Mouse (Mus musculus) retina, embryonic 14.5 days (tissue): ENCODE data around the gene Zfp219.

Experiments
- DNase-seq: peaks from one replicate; pipeline ENCODE4 v3.0.0-alpha.2; 2015; ENCODE audit warnings: low spot score

The Zfp219 gene

DNA sequence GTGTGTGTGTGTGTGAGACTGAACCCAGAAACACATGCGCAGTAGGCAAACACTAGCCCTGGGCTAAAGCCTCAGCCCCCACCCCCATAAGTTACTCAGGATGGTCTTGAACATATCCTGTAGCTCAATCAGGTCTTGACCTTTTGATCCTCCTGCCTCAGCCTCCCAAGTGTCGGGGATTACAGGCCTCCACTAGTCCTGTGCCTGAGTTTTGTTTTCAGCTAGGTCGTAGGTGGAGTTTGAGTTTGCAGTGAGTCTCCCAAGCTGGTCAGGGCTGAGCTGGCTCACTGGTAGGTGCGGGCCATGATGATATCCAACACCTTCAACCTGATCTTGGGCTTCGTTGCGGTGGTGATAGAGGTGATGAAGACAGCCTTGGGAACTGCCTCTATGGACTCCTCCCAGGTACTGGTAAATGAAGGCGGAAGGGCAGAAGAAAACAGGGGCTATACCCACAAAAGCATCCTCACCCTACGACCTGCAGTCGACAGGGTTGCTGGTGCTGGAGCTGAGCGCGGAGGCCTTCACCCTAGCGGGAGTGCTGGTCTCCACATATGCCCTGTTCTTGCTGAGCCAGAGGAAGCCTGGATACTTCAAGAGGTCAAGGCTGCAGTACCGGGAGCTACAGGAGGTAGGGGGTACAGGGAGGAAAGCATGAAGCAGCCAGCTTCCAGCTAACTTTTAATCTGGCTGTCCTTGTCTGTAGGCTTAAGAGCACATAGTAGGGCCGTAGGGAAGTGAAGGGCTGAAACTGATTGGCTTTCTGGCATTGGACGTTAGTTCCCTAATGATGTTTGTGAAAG, 2.1 kb downstream of the Zfp219 start:
- DNase-seq, result no peak

DNA sequence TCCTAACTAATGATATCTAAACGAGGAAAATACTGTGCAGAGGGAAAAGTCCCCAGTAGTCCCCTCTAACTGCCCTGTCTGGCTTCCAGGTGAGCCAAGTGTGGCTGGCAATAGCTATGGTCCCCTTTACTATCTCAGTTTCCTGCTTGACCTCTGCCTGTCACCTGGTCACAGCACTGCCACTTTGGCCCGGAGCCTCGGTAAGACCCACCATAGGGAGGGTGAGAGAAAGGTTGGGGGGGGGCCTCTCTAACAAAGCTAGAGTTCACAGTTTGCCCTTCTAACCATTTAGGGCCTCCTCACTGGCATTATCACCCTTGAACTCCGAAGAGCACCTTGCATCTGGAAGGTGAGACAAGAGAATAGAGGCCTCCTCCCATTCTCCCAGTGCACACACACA, 2.9 kb downstream of the Zfp219 start:
- no peak for DNase-seq

DNA sequence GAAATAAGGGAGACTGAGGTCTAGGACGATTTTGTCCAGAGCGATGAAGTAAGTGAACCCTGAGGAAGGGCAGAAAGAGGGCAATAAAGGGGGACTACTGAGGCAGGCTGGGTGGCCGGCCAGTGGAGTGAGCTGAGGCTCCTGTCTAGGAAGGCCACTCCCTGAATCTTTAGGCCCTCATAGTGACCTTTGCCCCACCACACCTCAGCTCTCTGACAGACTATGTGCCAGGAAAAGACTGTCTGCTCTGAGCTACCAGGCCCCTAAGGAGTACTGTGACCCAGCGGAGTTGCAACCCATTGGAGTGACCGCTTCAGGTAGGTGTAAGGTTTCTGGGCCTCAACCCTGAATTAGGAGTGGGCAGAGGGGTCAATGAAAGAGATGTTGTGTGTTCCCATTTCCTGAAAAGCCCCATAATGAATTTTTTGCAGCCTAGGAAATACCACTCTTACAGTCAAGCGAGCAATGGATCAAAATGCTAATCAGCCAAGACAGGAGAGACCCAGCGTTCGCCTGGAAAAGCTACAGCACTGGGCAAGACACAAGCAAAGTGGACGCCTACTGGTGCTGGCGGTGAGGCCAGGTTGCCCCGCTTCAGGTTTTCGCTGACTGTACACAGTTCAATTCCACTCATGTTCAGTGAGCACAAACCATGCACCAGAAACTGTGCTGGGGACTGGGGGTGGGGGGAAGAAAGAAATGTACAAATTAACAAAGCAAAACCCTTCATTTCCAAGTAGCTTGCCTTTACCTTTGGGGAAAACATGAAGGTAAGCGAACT, 3.7 kb downstream of the Zfp219 start:
- DNase-seq, result no peak

DNA sequence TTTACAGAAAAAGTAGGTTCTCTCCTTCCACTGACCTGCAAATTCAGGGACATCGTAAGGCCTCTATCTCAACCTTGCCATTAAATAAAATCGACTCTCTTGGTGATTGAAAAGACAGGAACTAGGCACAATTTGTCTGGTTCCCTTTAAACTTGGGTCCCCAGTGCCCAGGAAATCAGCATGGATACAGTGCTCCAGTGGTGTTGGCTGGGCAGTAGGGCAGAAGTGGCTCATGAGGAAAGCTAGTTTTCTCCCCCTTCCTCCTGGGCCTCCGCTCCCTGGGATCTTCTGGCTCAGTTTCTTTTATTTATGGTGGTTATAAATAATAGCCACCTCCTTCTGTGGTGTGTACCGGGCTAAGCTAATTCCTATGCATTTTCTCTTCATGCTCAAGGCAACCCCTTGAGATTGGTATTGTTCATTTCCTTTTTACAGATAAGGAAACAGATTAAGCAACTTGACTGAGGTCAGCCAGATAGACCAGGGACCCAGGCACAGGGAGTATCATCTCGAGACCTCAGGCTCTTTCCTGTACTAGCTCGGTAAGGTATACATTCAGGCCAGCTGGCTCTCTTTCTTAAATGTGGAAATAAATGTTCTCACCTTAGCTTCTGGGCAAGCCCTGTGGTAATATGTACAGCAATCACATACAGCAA, 5.0 kb downstream of the Zfp219 start, which contains the start of gene Tmem253:
Gene Tmem253 (plus strand): TSS at position 214 of the 656 bp plus-strand sequence.
- no peak for DNase-seq

DNA sequence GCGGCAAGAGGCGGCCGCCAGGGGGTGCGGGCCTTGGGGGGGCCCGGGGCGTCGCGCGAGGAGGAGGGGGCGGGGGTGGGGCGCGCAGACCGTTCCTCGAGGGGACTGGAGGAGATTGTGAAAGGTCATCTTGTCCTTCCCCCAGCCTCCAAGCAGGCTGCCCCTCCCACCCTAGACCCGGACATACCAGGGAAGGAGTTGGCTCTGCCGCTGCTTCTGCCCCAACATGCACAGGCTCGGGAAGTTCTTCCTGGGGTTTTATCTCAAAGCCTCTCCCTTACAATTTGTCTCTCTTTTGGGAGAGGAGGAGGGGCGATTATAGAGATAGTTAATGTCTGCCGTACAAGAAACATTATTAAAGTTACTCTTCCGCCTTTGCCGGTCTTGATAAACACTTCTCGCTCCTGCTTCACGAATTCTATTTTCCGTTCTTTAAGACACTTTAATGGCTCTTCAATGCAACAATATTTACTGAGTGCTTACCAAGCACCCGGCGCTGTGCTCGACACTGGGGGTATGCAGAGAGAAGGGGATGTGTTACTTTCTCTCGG, 5.7 kb downstream of the Zfp219 start:
- peak; percentile 78 for DNase-seq

DNA sequence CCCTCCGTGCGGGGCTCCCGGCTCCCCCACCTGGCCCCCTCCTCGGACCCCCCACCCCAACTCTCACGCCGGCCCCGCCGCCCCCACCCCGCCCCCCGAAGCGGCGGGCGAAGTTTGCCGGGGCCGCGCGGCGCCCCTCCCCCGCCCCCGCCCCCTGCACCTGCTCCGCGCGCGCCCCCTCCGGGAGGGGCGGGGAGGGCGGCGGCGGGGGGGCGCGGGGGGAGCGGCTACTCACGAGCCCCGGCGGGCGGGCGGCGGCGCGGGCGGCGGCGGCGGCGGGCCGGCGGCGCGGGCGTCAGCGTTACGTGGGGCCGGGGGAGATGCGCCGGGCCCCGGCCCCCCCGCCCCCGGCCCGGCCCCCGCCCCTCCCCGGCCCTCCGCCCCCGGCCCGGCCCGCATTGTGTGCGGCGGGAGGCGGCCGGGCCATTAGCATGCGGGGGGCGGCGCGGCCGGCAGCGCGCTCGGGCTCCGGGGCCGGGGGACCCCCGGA, 6.2 kb downstream of the Zfp219 start:
- DNase-seq, result no peak

DNA sequence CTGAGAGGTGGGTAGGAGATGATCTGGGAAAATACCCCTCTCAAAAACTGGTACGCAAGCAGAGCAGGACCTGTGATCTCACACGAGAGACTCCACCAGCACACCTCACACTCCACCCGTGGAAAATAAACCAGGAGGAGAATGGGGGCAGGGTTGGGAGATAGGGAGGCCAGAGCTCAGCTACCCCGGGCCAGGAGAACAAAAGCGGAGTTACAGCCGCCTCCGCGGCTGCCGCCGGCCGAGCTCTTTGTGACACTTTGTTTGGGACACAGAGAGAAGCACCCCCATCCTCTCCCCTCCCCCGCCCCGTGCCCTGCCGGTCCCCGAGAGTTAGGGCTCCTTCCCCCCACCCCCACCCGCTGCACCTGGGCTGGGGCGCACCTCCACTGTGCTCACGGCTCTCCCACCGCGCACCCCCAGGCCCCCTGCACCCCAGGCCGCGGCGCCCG, 6.7 kb downstream of the Zfp219 start:
- peak; percentile 69 for DNase-seq

DNA sequence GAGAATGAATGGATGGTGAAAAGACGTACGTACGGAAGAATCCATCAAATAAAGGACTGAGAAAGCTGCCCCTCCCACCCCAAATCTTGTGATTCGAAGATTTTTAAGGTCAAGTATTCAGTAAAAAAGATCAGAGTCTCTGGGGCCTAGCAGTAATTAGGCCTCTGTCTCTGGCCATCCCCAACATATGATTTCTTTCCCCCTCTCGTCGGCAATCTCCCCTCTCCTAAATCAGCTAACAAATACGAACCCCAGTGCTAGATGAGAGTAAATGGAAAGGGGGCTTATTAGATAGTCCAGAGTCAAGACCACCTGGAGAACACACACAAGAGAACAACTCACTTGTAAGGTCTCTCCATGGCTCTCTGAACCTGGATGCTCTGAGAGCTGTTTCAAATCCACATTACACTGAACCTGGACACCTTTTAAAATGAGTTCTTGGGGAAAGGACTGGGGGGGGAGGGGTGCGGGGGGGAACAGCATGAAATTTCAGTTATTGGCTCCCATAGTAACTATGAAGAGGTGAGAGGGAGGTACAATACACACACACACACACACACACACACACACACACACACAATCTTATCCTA, 7.4 kb downstream of the Zfp219 start:
- no peak for DNase-seq

DNA sequence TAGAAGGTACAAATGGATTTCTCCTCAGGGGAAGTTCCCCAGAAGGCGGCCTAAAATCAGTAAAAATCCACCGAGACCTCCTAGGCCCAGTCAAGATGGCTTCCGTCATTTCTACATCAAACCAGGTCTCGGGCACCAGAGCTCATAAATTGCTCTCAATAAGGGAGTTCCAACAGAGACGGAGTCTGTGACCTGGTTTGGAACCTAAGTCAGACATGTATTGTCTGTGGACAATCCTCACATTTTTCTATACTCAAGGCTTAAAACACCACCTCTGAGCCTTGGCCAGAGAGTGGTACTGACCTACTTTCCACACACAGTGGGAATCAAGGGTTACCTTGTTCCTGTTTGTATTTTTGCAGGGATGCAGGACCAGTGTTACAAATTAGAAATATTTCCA, 8.0 kb downstream of the Zfp219 start:
- DNase-seq, result no peak

DNA sequence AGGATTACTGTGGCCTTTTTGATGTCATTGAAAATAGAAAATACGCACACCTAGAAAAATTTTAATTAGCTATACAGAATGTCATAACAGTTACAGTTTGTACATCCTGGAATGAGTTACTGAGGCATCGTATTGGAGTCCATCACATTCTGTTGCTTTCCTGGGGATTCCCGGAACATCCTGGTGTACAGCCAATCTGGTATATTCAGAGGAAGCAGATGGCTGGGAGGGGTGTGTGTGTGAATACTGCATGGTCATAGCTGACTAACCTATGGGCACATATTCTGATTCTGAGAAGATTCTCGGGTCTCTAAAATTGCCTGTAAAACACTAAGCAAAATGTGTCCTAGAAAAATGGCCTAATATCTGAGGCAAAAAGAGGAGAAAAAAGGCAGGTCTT, 8.4 kb downstream of the Zfp219 start:
- peak; percentile 22 for DNase-seq

DNA sequence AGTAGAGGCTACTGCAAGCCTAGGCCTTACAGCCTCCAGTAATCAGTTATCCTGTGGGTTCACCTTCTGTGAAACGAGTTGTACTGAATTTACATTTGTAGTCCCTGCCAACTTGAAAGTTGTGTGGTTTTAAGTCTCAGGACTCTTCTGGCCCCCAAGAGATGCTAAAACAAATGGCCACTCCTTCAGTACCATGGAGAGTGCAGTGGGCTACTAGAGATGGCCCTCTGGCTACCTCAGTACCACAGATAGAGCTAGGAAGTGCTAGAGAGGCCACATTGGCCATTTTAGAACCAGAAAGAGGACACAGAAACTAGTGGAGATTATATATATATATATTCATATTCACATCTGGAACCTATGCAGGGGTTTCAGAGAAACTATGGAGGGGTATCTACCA, 8.8 kb downstream of the Zfp219 start:
- DNase-seq, result no peak

DNA sequence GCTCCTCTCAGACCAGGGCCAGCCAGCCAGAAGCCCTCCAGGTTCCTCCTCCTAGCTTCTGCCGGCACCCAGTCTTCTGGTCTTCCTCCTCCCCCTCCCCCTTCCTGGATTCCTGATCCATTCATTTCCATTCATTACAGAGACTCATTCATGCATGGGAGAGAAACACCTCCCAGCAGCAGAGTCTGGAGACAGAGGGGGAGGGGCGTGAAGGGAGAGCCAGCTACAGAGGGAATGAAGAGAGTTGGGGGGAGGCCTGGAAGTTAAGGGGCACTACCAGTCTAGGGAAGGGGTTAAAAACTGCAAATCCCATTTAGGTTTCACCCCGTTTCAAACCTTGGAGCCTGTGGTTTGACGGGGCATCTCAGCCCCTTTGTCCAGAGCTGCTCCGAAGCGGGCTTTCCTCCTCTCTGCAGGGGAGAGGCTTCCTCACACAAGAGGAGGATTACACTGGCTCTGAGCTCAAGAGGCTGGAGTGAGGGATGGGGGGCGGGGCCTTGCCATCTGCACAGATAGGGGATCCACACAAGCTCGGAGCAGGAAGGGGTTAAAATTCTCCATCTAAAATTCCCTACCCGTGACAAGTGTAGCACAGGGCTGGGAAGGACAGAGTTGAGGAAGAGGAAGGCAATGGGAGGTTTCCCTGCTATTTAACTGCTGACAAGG, 10.0 kb downstream of the Zfp219 start:
- DNase-seq, result peak; percentile 95

DNA sequence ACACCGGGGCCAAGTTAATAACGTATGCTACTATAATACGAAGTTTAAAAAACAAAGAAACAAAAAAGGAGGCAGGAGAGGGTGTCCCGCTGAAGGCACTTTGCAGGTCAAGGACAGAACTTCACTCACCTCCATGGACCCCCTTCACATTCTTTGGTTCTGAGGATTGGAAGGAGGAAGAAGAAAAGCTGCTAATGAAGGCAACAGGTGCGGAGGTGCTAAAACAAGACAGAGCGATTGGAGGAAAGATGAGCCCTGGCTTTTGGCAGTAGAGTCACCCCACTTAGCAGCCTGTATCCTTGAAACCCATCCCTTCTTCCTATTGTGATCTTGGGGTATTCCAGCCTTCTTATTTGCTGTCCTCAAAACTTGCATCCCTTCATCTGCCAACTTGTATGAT, 10.7 kb downstream of the Zfp219 start:
- DNase-seq, result peak; percentile 41

DNA sequence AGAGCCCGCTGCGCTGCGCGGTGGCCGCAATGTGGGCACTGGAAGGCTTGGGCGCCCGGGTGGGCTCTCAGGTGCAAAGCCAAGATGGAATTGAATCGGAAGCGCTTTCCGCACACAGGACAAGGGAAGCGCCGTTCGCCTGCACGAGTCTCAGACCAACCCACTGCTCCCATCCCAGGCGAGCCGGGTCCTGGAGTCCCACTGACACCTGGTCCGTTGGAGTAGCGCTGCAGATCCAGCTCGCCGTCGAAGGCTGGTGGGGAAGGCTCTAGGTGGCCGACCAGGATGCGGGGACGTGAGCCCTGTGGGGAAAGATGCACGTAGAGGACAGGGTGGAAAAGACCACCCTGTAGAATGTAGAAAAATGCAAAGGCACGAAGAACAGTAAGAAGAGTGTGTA, 11.2 kb downstream of the Zfp219 start:
- DNase-seq, result no peak

DNA sequence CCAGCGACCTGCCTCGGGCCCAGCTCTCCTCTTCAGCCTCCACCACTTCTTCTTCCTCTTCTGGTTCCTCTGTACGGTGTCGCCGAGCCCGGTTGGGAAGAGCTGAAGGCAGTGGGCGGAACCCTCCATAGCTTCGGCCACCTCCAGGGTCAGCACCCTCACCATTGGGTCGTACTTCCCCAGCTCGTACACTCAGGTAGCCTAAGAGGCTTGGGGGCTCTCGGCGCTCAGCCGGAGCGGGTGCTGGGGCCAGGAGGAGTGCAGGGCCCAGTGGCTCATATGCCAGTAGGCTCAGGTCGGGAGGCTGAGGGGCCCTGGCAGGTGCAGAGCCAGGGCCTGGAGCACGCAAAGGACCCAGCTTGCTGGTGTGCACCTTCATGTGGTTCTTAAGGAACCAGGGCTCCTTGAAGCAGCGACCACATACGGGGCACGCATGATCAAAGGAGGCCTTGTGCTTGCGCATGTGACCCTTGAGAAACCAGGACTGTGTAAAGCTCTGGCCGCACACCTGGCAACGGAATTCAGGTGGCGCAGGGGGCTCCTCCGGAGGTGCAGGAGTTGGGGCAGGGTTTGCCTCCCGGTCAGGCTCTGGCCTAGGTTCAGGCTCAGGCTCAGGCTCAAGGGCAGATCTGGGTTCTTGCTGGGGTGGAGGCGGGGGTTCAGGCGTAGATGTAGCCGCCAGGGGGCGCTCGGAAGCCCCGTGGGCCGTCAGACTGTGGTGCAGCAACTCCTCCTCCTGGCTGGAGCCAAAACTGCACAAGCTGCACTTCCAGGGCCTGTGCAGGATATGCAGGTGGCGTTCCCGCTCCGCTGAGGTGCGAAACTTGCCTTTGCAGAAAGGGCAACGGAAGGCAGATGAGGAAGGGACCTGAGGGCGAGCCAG, 12.0 kb downstream of the Zfp219 start:
- peak; percentile 95 for DNase-seq

DNA sequence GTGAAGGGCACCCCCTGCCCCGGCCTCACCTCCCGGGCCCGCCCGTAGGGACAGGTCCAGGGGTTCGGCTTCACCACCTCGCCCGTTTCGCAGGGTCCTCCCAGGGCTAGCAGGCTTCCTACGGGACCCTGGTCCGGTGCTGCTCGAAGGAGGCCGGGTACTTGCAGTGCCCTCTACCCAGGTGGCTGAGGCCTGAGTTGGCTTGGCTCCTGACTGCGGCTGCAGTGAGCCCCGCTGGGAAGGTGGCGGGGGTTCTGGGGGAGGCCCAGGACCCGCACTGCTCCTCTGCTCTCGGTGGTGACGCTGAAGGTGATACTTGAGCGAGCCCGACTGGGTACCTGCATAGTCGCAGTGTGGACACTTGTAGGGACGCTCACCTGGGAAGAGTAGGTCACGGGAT, 13.8 kb downstream of the Zfp219 start:
- no peak for DNase-seq

DNA sequence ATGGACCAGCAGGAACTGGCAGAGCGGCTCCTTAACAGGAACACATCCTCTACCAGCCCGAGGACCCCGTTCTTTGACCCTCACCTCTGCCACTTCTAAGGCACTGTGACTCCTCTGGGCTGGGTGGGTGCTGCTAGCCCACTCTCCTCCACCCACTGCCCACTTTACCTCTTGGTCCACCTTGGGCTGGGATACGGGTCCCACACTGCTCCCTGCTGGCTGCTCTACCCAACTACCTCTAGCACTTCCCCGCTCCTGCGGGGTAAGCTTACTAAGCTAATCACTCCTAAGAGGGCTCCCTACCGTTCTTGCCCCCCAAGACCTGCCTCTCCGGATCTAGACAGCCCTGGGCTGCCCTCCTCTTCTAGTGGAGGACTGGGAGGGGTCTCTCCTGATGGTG, 14.3 kb downstream of the Zfp219 start:
- DNase-seq, result peak; percentile 53

DNA sequence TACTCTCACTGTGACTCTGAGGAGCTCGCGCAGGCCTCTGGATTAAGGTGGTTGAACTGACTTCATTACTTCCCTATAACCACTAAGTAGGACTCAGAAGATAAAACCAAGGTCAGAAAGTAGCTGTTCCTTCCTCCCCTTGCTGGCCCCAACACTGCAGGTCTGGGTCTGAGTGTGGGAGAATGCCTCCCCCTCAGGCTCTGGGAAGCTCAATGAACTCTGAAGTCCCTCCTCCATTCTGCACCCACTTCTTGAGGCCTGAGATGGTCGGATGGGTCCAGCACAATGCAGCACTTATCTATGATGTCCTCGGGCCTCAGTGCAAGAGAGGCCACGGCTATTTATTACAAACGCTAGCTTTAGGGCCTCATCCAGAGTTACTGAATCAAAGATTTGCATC, 14.9 kb downstream of the Zfp219 start:
- no peak for DNase-seq

DNA sequence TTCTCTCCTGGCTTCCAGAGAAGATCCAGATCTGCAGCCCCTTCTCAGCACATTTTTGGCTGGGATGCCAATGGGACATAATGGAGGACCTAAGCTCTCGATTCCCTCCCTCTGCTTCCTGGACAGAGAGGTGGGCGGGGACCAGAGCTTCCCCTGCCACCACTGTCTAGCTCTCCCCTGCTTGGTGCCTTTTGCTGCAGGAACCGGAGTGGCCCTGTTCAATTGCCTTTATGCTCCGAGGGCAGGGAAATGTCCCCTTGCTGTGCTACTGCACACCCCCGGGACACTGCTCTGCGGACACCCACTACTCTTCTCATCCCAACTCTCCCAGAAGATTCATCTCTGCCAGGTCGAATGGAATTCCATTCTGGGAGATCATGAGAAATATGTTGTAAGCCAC, 15.4 kb downstream of the Zfp219 start:
- no peak for DNase-seq

DNA sequence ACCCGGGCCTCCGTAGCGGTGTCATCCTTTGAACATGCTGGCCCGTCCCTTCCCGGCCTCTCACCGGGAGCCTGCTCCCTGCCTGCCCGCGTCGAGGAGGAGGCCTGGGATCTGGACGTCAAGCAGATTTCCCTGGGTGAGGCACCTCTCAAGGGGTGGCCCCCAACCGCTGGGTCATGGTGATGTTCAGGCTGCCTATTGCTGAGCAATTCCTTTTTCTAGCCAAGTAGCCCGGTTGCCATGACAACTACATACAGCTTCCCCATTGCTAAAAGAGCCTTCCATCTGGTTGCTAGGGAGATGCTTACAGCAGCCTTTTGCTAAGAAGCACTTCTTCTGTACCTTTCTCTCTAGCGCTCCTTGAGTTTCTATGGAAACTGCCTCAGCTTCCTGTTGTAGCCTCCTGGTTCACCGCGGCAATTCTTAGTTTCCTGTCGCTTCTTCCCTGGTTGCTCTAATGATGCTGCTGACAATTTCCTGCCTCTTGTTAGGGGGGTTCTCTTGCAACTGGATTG, 16.5 kb downstream of the Zfp219 start:
- DNase-seq, result peak; percentile 59
